Mouse (Mus musculus): ENCODE measurements around the gene Cd160. TPM values are rescaled to one million over a fixed set of nuclear protein-coding genes. Genes with fewer than 3 reads are reported as not detected.

Cd160 gene
- total RNA-seq, 2 experiments from 2014 or later: not detected

GRCm38 (mm10) chr3:96834587-96835348, 5.6 kb upstream of the Cd160 start:
- no peak for DNase-seq (ENCODE audit: low spot score in 2 of 2)
- intact Hi-C loops (cut with DNase I): no loop called here

GRCm38 (mm10) chr3:96832930-96833329, 3.8 kb upstream of the Cd160 start:
- no peak for DNase-seq (ENCODE audit: low spot score in 2 of 2)
- intact Hi-C loops (cut with DNase I): no loop called here

- intact Hi-C loops (cut with DNase I): no loop called here
- no peak for DNase-seq (ENCODE audit: low spot score in 2 of 2)
Observed at GRCm38 (mm10) chr3:96829856-96830255, 705 bp upstream of the Cd160 start.

GRCm38 (mm10) chr3:96828308-96828864, 765 bp downstream of the Cd160 start:
- no peak for DNase-seq (ENCODE audit: low spot score in 2 of 2)
- intact Hi-C loops (cut with DNase I): no loop called here

- intact Hi-C loops (cut with DNase I): no loop called here
- DNase-seq (ENCODE audit: low spot score in 2 of 2): no peak
Observed at GRCm38 (mm10) chr3:96825261-96825660, 3.9 kb downstream of the Cd160 start.

- intact Hi-C loops (cut with DNase I): no loop called here
- DNase-seq (ENCODE audit: low spot score in 2 of 2): no peak
Observed at GRCm38 (mm10) chr3:96824614-96825013, 4.5 kb downstream of the Cd160 start.

- no peak for DNase-seq (ENCODE audit: low spot score in 2 of 2)
- intact Hi-C loops (cut with DNase I): no loop called here
Observed at GRCm38 (mm10) chr3:96823701-96824100, 5.5 kb downstream of the Cd160 start.

- intact Hi-C loops (cut with DNase I): no loop called here
- no peak for DNase-seq (ENCODE audit: low spot score in 2 of 2)
Observed at GRCm38 (mm10) chr3:96821581-96821980, 7.6 kb downstream of the Cd160 start.

GRCm38 (mm10) chr3:96820116-96820915, 8.8 kb downstream of the Cd160 start:
- DNase-seq (ENCODE audit: low spot score in 2 of 2): no peak
- intact Hi-C loops (cut with DNase I): no loop called here

GRCm38 (mm10) chr3:96814342-96814741, 14.8 kb downstream of the Cd160 start:
- intact Hi-C loops (cut with DNase I): no loop called here
- DNase-seq (ENCODE audit: low spot score in 2 of 2): no peak

- intact Hi-C loops (cut with DNase I): no loop called here
- DNase-seq (ENCODE audit: low spot score in 2 of 2): no peak
Observed at GRCm38 (mm10) chr3:96813591-96814244, 15.4 kb downstream of the Cd160 start.

- intact Hi-C loops (cut with DNase I): no loop called here
- DNase-seq (ENCODE audit: low spot score in 2 of 2): peak in 1 of 2 experiments; percentile 17
Observed at GRCm38 (mm10) chr3:96813106-96813505, 16.0 kb downstream of the Cd160 start.

GRCm38 (mm10) chr3:96812395-96813091, 16.6 kb downstream of the Cd160 start:
- intact Hi-C loops (cut with DNase I): no loop called here
- peak; percentile 65 to 73 for DNase-seq (ENCODE audit: low spot score in 2 of 2)

GRCm38 (mm10) chr3:96811232-96811631, 17.9 kb downstream of the Cd160 start:
- intact Hi-C loops (cut with DNase I): no loop called here
- no peak for DNase-seq (ENCODE audit: low spot score in 2 of 2)

GRCm38 (mm10) chr3:96808651-96809050, 20.5 kb downstream of the Cd160 start:
- intact Hi-C loops (cut with DNase I): no loop called here
- DNase-seq (ENCODE audit: low spot score in 2 of 2): no peak

- intact Hi-C loops (cut with DNase I): no loop called here
- no peak for DNase-seq (ENCODE audit: low spot score in 2 of 2)
Observed at GRCm38 (mm10) chr3:96808136-96808535, 21.0 kb downstream of the Cd160 start.

GRCm38 (mm10) chr3:96802214-96802613, 26.9 kb downstream of the Cd160 start:
- intact Hi-C loops (cut with DNase I): no loop called here
- no peak for DNase-seq (ENCODE audit: low spot score in 2 of 2)

GRCm38 (mm10) chr3:96800254-96800653, 28.9 kb downstream of the Cd160 start:
- DNase-seq (ENCODE audit: low spot score in 2 of 2): no peak
- intact Hi-C loops (cut with DNase I): no loop called here

GRCm38 (mm10) chr3:96788506-96788905, 40.6 kb downstream of the Cd160 start:
- intact Hi-C loops (cut with DNase I): no loop called here
- DNase-seq (ENCODE audit: low spot score in 2 of 2): no peak

GRCm38 (mm10) chr3:96787784-96788183, 41.4 kb downstream of the Cd160 start:
- intact Hi-C loops (cut with DNase I): no loop called here
- no peak for DNase-seq (ENCODE audit: low spot score in 2 of 2)

Measured in left cerebral cortex, postnatal 36 days (tissue).